Mouse (Mus musculus): ENCODE data around the gene Tmem110. TPM values are rescaled to one million over a fixed set of nuclear protein-coding genes. Genes with fewer than 3 reads are reported as not detected.

The Tmem110 gene
- polyA plus RNA-seq, 1 experiment, result 24.8 TPM

- TF ChIP-seq POLR2A (IDR thresholded peaks at IDR 0.05; ENCODE audit: low read depth, low read length), result no peak
- no peak for TF ChIP-seq CTCF (IDR thresholded peaks at IDR 0.05; ENCODE audit: borderline replicate concordance, insufficient read depth, low read length)
- Histone ChIP-seq H3K27ac (ENCODE audit: insufficient read depth, low read length) (no peak overlapping the region), H3K4me3 (ENCODE audit: insufficient read depth, low read length) (no peak overlapping the region), H3K4me1 (ENCODE audit: control insufficient read depth, insufficient read depth, low read length) (no peaks in the 10 kb centered on the region)
These were observed 96.8 kb downstream of the Tmem110 start for GRCm38 (mm10) chr14:30922053-30922670.

DNA sequence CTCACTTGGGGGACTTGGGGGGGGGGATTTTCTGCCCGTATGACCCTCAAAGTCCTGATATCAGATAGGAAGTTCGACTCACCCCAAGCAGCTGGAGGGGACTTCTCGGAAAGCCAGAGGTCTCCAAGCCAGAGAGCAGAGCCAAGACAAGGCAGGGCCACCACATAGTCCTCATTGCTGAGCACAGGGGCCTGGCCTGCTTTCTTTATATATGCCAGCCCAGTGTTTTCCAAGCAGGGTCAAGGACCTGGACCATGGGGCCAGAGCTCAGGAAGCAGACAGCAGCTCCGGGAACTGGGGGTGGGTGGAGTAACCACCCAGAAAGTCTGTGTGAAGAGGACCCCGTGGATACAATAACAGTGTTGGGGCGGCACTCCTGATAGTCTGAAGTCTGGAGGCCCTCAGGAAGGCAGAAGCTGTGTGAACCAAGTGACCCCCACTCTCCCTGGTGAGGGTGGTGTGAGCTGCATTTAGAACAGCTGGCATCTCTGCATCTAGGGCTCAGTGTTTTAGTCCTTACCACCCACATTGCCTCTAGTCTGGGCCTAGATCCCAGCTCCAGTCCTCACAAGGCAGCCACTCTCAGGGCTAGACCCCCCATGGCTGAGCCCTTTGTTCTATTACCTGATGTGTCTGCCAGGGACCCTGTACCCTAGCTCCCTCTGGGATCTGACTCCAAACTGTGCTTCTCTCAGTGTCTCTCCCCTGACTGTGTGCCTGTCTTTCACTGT, 98.2 kb downstream of the Tmem110 start, which contains the start of gene Itih3:
Gene Itih3, minus strand, starts transcription at position 386 of the 731 bp plus-strand sequence.
- no peak within 1 kb of the TSS for H3K4me3 ChIP-seq (ENCODE audit: insufficient read depth, low read length)
- H3K27ac ChIP-seq (ENCODE audit: insufficient read depth, low read length), result no peak within 1 kb of the TSS
- H3K4me1 ChIP-seq (ENCODE audit: control insufficient read depth, insufficient read depth, low read length), result no peaks in the 10 kb centered on the region
- TF ChIP-seq POLR2A (IDR thresholded peaks at IDR 0.05; ENCODE audit: low read depth, low read length) (no peak), CTCF (IDR thresholded peaks at IDR 0.05; ENCODE audit: borderline replicate concordance, insufficient read depth, low read length) (no peak)

GRCm38 (mm10) chr14:30925492-30925891, 100.1 kb downstream of the Tmem110 start:
- no peaks in the 10 kb centered on the region for H3K4me1 ChIP-seq (ENCODE audit: control insufficient read depth, insufficient read depth, low read length)
- TF ChIP-seq POLR2A (IDR thresholded peaks at IDR 0.05; ENCODE audit: low read depth, low read length) (no peak), CTCF (IDR thresholded peaks at IDR 0.05; ENCODE audit: borderline replicate concordance, insufficient read depth, low read length) (no peak)
- H3K27ac ChIP-seq (ENCODE audit: insufficient read depth, low read length), result no peak overlapping the region
- H3K4me3 ChIP-seq (ENCODE audit: insufficient read depth, low read length), result no peak overlapping the region

Other genes with a start within 250 kb of the Tmem110 start
- gene Prkcd, start 199.4 kb upstream of the Tmem110 start, polyA plus RNA-seq (2011; ENCODE audit: insufficient read length, low read depth, missing spikeins), result 56.9 and 60.5 TPM in 2 replicates
- 18.2 and 20.4 TPM in 2 replicates for gene Rft1, start 171.2 kb upstream of the Tmem110 start, polyA plus RNA-seq (2011; ENCODE audit: insufficient read length, low read depth, missing spikeins)
- gene Sfmbt1, start 110.7 kb upstream of the Tmem110 start, polyA plus RNA-seq (2011; ENCODE audit: insufficient read length, low read depth, missing spikeins), result 8.2 and 9.6 TPM in 2 replicates
- gene Mustn1, start 53.6 kb downstream of the Tmem110 start, polyA plus RNA-seq (2011; ENCODE audit: insufficient read length, low read depth, missing spikeins), result 2.9 and 4.9 TPM in 2 replicates
- 0.13 TPM in 1 of 2 replicates, not detected in the other for gene Itih4, start 60.9 kb downstream of the Tmem110 start, polyA plus RNA-seq (2011; ENCODE audit: insufficient read length, low read depth, missing spikeins)
- not detected in 2 replicates for gene Itih3, start 98.2 kb downstream of the Tmem110 start, polyA plus RNA-seq (2011; ENCODE audit: insufficient read length, low read depth, missing spikeins)
- gene Itih1, start 117.7 kb downstream of the Tmem110 start, polyA plus RNA-seq (2011; ENCODE audit: insufficient read length, low read depth, missing spikeins), result not detected in 2 replicates
- 7.5 and 9.6 TPM in 2 replicates for gene Nek4, start 125.8 kb downstream of the Tmem110 start, polyA plus RNA-seq (2011; ENCODE audit: insufficient read length, low read depth, missing spikeins)
- gene Glt8d1, start 175.8 kb downstream of the Tmem110 start, polyA plus RNA-seq (2011; ENCODE audit: insufficient read length, low read depth, missing spikeins), result 64.2 and 76.1 TPM in 2 replicates
- gene Spcs1, start 176.1 kb downstream of the Tmem110 start, polyA plus RNA-seq (2011; ENCODE audit: insufficient read length, low read depth, missing spikeins), result 465 and 483 TPM in 2 replicates
- gene Pbrm1, start 193.5 kb downstream of the Tmem110 start, polyA plus RNA-seq (2011; ENCODE audit: insufficient read length, low read depth, missing spikeins), result 83.9 and 99.0 TPM in 2 replicates
- 151 and 168 TPM in 2 replicates for gene Gnl3, start 193.6 kb downstream of the Tmem110 start, polyA plus RNA-seq (2011; ENCODE audit: insufficient read length, low read depth, missing spikeins)